Mouse (Mus musculus): ENCODE results near the gene Stx4a.

The Stx4a gene

GRCm38 (mm10) chr7:127898179-127898956 is 74.3 kb downstream of the Stx4a start:
- DNase-seq (ENCODE audit: low spot score in 2 of 2), result no peak
